ENCODE assay signal across 10 mouse cellular contexts in the genomic region with DNA sequence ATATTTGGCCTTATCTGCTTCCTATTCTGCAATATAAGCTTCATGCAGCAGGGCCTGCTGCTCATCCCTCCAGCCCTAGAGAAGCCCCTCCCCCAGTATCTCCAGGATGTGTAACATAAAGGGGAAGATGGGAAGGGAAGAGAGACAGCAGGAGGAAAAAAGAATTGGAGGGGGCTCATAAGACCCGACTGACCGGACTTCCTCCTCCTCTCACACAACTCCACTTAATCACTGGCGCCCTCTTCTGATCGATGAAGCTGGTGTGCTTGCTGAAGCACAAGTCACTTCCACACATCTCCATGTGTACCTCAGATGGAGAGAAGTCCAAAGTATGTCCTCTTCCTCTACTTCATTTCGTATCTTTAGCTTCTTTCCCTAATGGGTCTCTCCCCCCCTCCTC.
A peak's percentile ranks its signal among the peaks of the same experiment; 100 is the strongest.
DNase-seq lines count a peak whose midpoint lies in the region; ATAC-seq and TF ChIP-seq lines count a peak whose summit lies in the region.
"Had no signal": no experiment of that assay in that cellular context is flagged by ENCODE, and none has a peak within 500 bp of the region (broad histone marks: within the 10 kb centered on the region; RNA-seq: fewer than 3 reads in every experiment).

No protein-coding gene starts in this region.

- DNase-seq in heart, postnatal 0 days (ENCODE audit: low spot score) = no peak
- peak; percentile 17 for DNase-seq in CH12.LX (ENCODE audit: extremely low read depth)
- DNase-seq in brain, embryonic 18.5 days (ENCODE audit: low read depth, low spot score) = peak; percentile 34
- peak; percentile 32 for DNase-seq in heart, postnatal 4 days
- DNase-seq in lung, embryonic 14.5 days = peak; percentile 78
- DNase-seq in c-Kit-positive CD71-positive TER-119-positive erythroid progenitor cells, embryonic 14.5 days (ENCODE audit: low spot score) = no peak
- DNase-seq in B cell, adult 2 months = no peak

- no peak for TF ChIP-seq EP300 in heart, postnatal 0 days (IDR thresholded peaks at IDR 0.05; ENCODE audit: low read depth)
- TF ChIP-seq EP300 in CH12.LX (IDR thresholded peaks at IDR 0.05; ENCODE audit: low read length) = no peak

- peak; percentile 47 for TF ChIP-seq CTCF in heart, postnatal 0 days (IDR thresholded peaks at IDR 0.05; ENCODE audit: low read depth)
- peak in 1 of 2 experiments; percentile 79; a peak in 2 of 4 replicates for TF ChIP-seq CTCF in CH12.LX (conservative IDR thresholded peaks at IDR 0.05 in 1 of 2, IDR thresholded peaks at IDR 0.05 in 1 of 2; ENCODE audit: low read depth in 2 of 2, low read length in 2 of 2)
- peak; percentile 54 for TF ChIP-seq CTCF in lung, embryonic 14.5 days (IDR thresholded peaks at IDR 0.05; ENCODE audit: low read depth)

- no peak for ATAC-seq in heart, postnatal 0 days (ENCODE audit: insufficient read depth, low read depth)
- ATAC-seq in heart, embryonic 12.5 days (ENCODE audit: insufficient number of reproducible peaks, low FRiP score) = no peak
- no peak for ATAC-seq in lung, embryonic 14.5 days (ENCODE audit: insufficient read depth)

- H3K27ac ChIP-seq in heart, postnatal 0 days (ENCODE audit: low read depth) = no peak overlapping the region
- no peak overlapping the region for H3K27ac ChIP-seq in heart, embryonic 12.5 days (ENCODE audit: poor library complexity, severe bottlenecking)
- H3K27ac ChIP-seq in CH12.LX (ENCODE audit: insufficient read depth, low read depth) = no peak overlapping the region
- H3K27ac ChIP-seq in lung, embryonic 14.5 days (ENCODE audit: low read depth) = no peak overlapping the region
- H3K27ac ChIP-seq: hindbrain, embryonic 15.5 days had no signal

- no peaks in the 10 kb centered on the region for H3K4me1 ChIP-seq in heart, postnatal 0 days (ENCODE audit: control insufficient read depth, insufficient read depth)
- H3K4me1 ChIP-seq in heart, embryonic 12.5 days (replicated peaks) = no peaks in the 10 kb centered on the region
- H3K4me1 ChIP-seq in CH12.LX (ENCODE audit: control insufficient read depth in 1 of 2, insufficient read depth in 2 of 2) = no peaks in the 10 kb centered on the region
- H3K4me1 ChIP-seq in lung, embryonic 14.5 days (ENCODE audit: insufficient read depth) = no peaks in the 10 kb centered on the region
- H3K4me1 ChIP-seq: hindbrain, embryonic 15.5 days had no signal

- no peak overlapping the region for H3K9ac ChIP-seq in heart, postnatal 0 days (replicated peaks; ENCODE audit: low read depth, low read length)
- no peak overlapping the region for H3K9ac ChIP-seq in heart, embryonic 12.5 days
- H3K9ac ChIP-seq in CH12.LX (ENCODE audit: insufficient read depth, low read depth) = no peak overlapping the region
- no peak overlapping the region for H3K9ac ChIP-seq in lung, embryonic 14.5 days
- H3K9ac ChIP-seq: hindbrain, embryonic 15.5 days had no signal

- 15% methylated on average over 5 of the region's 5 CpGs for WGBS in heart, postnatal 0 days
- WGBS in heart, embryonic 12.5 days = 2% methylated on average over 5 of the region's 5 CpGs
- WGBS in lung, embryonic 14.5 days = 11% methylated on average over 5 of the region's 5 CpGs

- no peak overlapping the region for H3K4me2 ChIP-seq in heart, postnatal 0 days (ENCODE audit: low read depth, low read length)
- H3K4me2 ChIP-seq in heart, embryonic 12.5 days = no peak overlapping the region
- peak overlapping the region; percentile 53; the same call in 1 of the 2 replicates for H3K4me2 ChIP-seq in CH12.LX (ENCODE audit: insufficient read depth, low read depth, poor library complexity, severe bottlenecking)
- no peak overlapping the region for H3K4me2 ChIP-seq in lung, embryonic 14.5 days
- H3K4me2 ChIP-seq: hindbrain, embryonic 15.5 days had no signal

- no peaks in the 10 kb centered on the region for H3K79me2 ChIP-seq in CH12.LX (replicated peaks; ENCODE audit: control insufficient read depth, extremely low read depth, insufficient read depth, poor library complexity, severe bottlenecking)

- H3K9me3 ChIP-seq in heart, postnatal 0 days (replicated peaks; ENCODE audit: control insufficient read depth, low read length) = 0 out of 2 replicates have a peak, but pooled peaks cover 4% of the 10 kb centered on the region
- no peaks in the 10 kb centered on the region for H3K9me3 ChIP-seq in heart, embryonic 12.5 days (replicated peaks)
- H3K9me3 ChIP-seq in CH12.LX (replicated peaks; ENCODE audit: low read length) = no peaks in the 10 kb centered on the region
- H3K9me3 ChIP-seq in lung, embryonic 14.5 days (ENCODE audit: low read depth, low read length) = no peaks in the 10 kb centered on the region
- H3K9me3 ChIP-seq: hindbrain, embryonic 15.5 days had no signal

- in situ Hi-C loops in CH12.LX (cut with MboI; ENCODE audit: low pct_ligation_motif_present, low pct_unique_long_range_greater_than_20kb, low sequenced_read_pairs) = no loop called here

- TF ChIP-seq POLR2A in CH12.LX (IDR thresholded peaks at IDR 0.05; ENCODE audit: low read depth, low read length) = no peak

- no peaks in the 10 kb centered on the region for H3K36me3 ChIP-seq in heart, postnatal 0 days (replicated peaks; ENCODE audit: control insufficient read depth, insufficient read depth, low read length)
- no peaks in the 10 kb centered on the region for H3K36me3 ChIP-seq in heart, embryonic 12.5 days
- H3K36me3 ChIP-seq in CH12.LX (replicated peaks in 1 of 2; ENCODE audit: control insufficient read depth in 1 of 2, insufficient read depth in 1 of 2, low read length in 1 of 2) = no peaks in the 10 kb centered on the region
- no peaks in the 10 kb centered on the region for H3K36me3 ChIP-seq in lung, embryonic 14.5 days (ENCODE audit: insufficient read depth)
- H3K36me3 ChIP-seq: hindbrain, embryonic 15.5 days had no signal

- H3K4me3 ChIP-seq in heart, postnatal 0 days (ENCODE audit: low read depth, low read length) = no peak overlapping the region
- no peak overlapping the region for H3K4me3 ChIP-seq in heart, embryonic 12.5 days
- H3K4me3 ChIP-seq in CH12.LX (replicated peaks in 1 of 3; ENCODE audit: low read depth in 2 of 3, low read length in 2 of 3, poor library complexity in 1 of 3) = no peak overlapping the region
- H3K4me3 ChIP-seq in lung, embryonic 14.5 days (ENCODE audit: low read depth, low read length) = no peak overlapping the region
- H3K4me3 ChIP-seq: hindbrain, embryonic 15.5 days; myocyte had no signal

- no peaks in the 10 kb centered on the region for H3K27me3 ChIP-seq in heart, postnatal 0 days (ENCODE audit: control insufficient read depth, insufficient read depth, low read length)
- no peaks in the 10 kb centered on the region for H3K27me3 ChIP-seq in heart, embryonic 12.5 days (replicated peaks)
- H3K27me3 ChIP-seq in CH12.LX (replicated peaks) = peaks cover 69% of the 10 kb centered on the region
- H3K27me3 ChIP-seq in lung, embryonic 14.5 days (ENCODE audit: insufficient read depth, low read length) = no peaks in the 10 kb centered on the region
- H3K27me3 ChIP-seq: hindbrain, embryonic 15.5 days had no signal

- peak; percentile 78 for TF ChIP-seq RAD21 in CH12.LX (IDR thresholded peaks at IDR 0.05; ENCODE audit: low read depth, low read length)

- dilution Hi-C loops in CH12.LX (cut with MboI; ENCODE audit: extremely low pct_ligation_motif_present, extremely low pct_unique_long_range_greater_than_20kb, low sequenced_read_pairs) = no loop called here

TF ChIP-seq in CH12.LX, 34 proteins besides CTCF, POLR2A, EP300 and RAD21:
- peak; percentile 73 for TF ChIP-seq SMC3 (IDR thresholded peaks at IDR 0.05; ENCODE audit: low read depth, low read length)
- TF ChIP-seq POLR2AphosphoS2 (IDR thresholded peaks at IDR 0.05; ENCODE audit: low read depth, low read length) = no peak

Comparison
In these comparisons a context has a peak if more than half of its experiments do, and no peak if none do; other contexts are left out.
1. DNase-seq: peak in CH12.LX (single experiment), brain, embryonic 18.5 days (single experiment), heart, postnatal 4 days (single experiment) and lung, embryonic 14.5 days (single experiment); none in heart, postnatal 0 days (single experiment), c-Kit-positive CD71-positive TER-119-positive erythroid progenitor cells, embryonic 14.5 days (single experiment) and B cell, adult 2 months (0 of 2).